Mouse (Mus musculus) urinary bladder, postnatal 4 days (tissue): ENCODE results near the gene Pmm1.

Experiments used
- DNase-seq, 2 experiments: peaks; one replicate each; pipeline ENCODE4 v3.0.0; 2021 to 2022; ENCODE audit warnings: low spot score in 2 of 2

Pmm1 gene

DNA sequence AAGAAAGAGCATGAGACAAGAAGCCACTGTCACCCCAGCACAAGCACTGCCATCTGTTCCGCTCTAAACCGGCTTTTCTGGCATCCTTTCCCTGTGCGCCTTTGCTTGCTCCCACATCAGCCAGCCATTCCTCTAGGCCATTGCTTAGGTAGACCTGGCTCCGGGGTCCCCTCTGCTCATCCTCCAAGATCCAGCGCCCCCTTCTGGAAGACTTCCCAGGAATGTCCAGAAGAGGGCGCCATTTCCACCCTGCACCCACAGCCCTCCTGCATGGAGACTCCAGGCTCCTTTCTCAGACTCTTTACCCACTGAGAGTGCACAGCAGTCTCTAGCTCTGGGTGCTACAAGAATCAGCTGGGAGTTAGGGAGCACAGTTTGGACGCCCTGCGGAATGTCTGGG, 4.3 kb downstream of the Pmm1 start:
- DNase-seq, result no peak

- no peak for DNase-seq
Observed at GRCm38 (mm10) chr15:81955414-81955813, 5.3 kb downstream of the Pmm1 start.

- DNase-seq, result no peak
Observed at GRCm38 (mm10) chr15:81954716-81955115, 6.0 kb downstream of the Pmm1 start.

- DNase-seq, result no peak
Observed at GRCm38 (mm10) chr15:81954151-81954583, 6.6 kb downstream of the Pmm1 start.

GRCm38 (mm10) chr15:81952310-81952709, 8.4 kb downstream of the Pmm1 start:
- no peak for DNase-seq

GRCm38 (mm10) chr15:81951159-81951558, 9.6 kb downstream of the Pmm1 start:
- DNase-seq, result no peak

DNA sequence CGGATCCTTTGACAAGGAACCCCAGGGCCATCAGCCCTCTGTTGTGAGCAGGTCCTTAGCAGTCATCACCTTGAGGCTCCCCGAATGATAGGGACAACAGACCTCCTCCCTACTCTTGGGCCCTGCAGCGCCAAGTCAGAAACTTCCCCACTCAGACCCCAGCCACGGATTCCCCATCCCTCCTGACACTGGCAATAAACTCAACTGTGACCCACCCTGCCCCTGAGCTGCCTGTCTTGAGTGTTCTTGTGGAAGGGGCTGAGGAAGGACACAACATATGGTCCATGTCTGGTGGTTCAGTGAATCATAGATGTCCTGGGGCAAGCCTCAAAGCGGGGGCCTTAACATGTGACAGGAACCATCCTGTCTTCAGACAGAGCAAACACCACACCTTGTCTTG, 10.0 kb downstream of the Pmm1 start:
- DNase-seq, result no peak

DNA sequence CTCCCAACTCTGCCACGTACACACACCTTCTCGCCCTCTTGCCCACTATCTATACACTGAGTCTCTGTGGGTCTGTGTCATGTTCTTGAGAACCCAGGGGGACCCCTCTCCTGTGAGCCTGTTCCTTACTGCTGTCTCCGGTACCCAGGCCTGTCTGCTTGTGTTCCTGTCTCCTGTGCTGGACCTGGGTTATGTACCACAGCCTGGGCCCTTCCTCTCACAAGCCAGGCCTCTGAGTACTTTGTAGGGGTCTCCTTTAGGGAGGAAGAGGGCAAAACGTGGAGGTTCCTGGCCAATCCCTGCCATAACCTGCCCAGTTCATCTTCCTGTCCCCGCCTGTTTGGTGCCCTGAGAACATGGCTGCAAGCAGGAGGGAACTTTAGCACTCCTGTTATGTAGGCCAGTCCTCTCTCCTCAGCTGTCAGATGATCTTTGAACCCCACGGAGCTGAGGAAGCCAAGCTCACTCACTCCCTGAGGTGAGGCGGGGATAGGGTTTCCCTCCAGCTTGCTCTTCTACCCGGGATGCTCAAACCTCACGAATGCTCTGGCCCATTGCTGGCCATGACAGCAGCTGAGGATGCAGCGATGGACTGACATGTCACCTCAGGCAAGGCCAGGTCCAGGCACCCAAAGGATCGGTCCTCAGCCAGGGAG, 11.1 kb downstream of the Pmm1 start:
- DNase-seq, result no peak

GRCm38 (mm10) chr15:81949076-81949475, 11.7 kb downstream of the Pmm1 start:
- no peak for DNase-seq

GRCm38 (mm10) chr15:81943176-81943749, 17.5 kb downstream of the Pmm1 start:
- no peak for DNase-seq

- no peak for DNase-seq
Observed at GRCm38 (mm10) chr15:81941010-81941409, 19.7 kb downstream of the Pmm1 start.

GRCm38 (mm10) chr15:81940219-81940618, 20.5 kb downstream of the Pmm1 start:
- no peak for DNase-seq

DNA sequence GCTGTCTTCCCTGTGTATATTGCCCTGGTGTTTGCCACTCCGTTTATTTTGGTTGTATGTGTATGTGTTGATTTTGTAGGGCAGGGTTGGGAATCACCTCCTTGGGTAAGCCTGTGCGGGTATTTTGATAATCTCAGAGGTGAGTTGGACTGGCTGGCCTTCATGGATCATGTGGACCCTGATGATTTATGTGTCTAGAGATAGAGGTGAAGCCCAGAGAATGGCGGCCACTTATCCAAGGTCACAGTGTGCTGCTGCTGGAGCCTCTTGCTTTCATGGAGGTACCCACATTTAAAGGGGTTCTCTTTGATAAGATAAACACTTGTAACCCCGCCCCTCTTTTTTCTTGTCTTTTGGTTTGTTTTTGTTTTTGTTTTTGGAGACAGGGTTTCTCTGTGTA, 21.0 kb downstream of the Pmm1 start:
- DNase-seq, result no peak

DNA sequence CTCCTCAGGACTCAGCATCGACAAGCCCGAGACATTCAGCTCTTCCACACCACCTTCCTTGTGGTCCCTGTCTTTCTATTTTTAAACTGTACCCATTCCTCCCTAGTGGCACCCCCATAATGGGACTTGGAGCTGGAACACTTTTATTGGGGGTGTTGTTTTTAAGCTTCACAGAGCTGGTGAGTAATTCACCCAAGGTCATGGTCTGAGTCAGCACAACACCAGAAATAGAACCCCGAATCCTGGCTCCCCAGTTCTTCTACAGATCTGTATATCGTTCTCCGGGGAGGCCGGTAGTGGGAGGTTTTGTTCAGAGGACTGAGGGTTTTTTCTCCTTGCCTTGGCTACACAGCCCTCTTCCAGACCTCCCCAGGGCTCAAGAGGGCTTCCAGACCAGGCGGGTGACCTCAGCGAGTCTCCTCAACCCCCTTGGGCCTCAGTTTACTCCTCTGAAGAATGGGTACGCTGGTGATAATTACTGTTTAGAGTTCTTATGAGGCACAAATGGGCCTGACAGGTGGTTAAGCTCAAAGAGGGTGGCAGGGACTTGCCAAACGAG, 21.5 kb downstream of the Pmm1 start:
- no peak for DNase-seq

DNA sequence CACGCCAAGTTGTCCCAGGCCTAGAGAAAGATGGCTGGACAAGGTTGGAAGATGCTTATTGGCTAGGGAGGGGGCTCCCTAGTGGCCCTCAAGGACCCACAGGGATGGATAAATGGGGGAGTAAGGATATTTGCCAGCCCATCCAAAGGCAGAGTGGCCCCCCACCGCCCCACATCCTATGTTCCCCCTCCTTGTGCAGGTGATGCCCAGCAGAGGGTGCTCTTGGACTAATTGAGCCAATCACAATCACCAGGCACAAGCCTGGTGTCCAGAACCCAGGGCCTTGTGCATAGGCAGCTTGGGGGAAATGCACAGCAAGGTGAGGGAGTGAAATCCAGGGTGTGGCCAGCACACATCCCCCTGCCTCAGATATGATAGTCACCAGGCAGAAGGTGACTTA, 22.5 kb downstream of the Pmm1 start:
- no peak for DNase-seq

DNA sequence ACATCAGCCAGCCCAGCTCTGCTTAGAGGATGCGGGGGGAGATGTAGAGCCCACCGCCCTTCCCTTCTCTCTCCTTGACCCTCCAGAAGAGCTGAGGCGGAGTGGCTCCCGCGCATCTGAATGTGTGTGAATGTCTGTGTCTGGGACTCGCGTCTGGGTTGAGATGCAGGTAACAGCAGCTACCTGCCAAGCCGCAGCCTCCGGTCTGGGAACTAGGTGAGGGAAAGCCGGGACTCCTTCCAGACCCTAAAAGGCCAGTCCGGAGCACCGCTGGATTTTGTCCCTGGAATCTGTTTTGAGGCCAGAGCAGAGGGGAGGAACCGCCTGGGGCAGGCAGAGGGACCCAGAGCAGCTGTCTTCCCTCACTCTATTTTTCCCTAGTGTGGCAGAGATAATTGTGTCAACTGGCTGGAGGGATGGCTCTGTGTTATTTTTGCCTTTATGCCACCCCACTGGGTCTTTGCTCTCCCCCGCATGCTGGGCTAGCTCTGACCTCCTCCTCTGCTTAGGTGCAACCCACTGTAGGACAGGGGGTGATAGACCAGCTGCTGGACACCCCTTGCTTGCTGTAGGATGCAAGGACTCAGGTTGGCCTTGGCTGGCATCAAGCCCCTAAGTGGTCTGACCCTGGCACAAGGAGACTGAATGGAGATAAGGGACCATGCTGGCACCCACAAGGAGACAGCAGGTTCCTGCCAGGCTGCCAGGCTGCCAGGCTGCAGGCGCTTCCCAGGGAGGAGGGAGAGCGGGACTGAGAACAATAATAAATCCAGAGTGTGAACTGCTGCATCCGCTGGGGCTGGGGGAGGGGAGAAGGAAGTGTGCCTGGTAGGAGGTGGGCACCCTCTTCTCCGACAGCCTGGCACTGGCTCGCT, 23.4 kb downstream of the Pmm1 start:
- peak in 1 of 2 experiments; percentile 44 for DNase-seq

- peak; percentile 62 to 69 for DNase-seq
Observed at GRCm38 (mm10) chr15:81936679-81937078, 24.1 kb downstream of the Pmm1 start, which contains the start of gene Csdc2. Gene Csdc2, plus strand, starts transcription at chr15:81936759.

DNA sequence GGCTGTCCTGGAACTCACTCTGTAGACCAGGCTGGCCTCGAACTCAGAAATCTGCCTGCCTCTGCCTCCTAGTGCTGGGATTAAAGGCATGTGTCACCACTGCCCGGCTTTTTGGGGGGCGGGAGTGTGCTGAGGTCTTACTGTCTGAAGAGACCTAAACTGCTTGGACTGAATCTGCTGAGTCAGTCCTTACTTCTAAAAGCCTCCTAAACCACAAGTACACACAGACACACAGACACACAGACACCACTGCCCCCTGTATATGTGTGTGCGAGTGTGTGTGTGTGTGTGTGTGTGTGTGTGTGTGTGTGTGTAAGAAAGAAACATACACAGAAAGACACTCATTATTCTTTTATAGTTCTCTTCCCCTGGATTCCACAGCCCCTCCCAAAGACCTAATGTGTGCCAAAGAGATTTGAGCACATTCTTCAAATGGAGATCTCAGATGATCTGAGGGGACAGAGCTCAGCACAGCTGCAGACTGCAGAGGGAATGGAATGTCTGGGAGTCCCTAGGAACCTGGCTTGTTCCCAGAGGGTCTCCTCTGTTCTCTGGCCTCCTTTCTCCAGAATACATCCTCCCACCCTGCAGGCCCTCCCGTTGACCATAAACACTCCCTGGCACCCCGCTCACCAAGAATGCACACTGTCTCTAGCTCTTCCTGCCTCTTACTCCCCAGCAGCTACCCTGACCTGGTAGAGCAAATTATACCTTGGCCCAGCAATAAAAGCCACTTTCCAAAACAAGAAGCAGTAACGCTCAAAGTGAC, 24.7 kb downstream of the Pmm1 start:
- no peak for DNase-seq

GRCm38 (mm10) chr15:81933986-81934385, 26.7 kb downstream of the Pmm1 start:
- DNase-seq, result no peak

- DNase-seq, result peak in 1 of 2 experiments; percentile 42
Observed at GRCm38 (mm10) chr15:81932951-81933470, 27.7 kb downstream of the Pmm1 start.

GRCm38 (mm10) chr15:81928277-81928676, 32.5 kb downstream of the Pmm1 start:
- no peak for DNase-seq
